Mouse (Mus musculus) midbrain, embryonic 10.5 days (tissue): ENCODE data around the gene Atf5. TPM values are rescaled to one million over a fixed set of nuclear protein-coding genes. Genes with fewer than 3 reads are reported as not detected.

Source experiments
- DNase-seq: peaks from one replicate; pipeline ENCODE4 v3.0.0-alpha.2; 2017; ENCODE audit warnings: low spot score
- H3K27ac ChIP-seq: fragments of 300-500 bp; sonication (generic); replicated peaks from 2 replicates; pipeline ENCODE4 v1.5.1; 2016; ENCODE audit warnings: mild to moderate bottlenecking
- H3K27me3 ChIP-seq: fragments of 300-500 bp; sonication (generic); 2 replicates; pipeline ENCODE4 v1.6.1; 2016; ENCODE audit warnings: low read depth, mild to moderate bottlenecking; ENCODE audit not compliant: poor library complexity, severe bottlenecking
- H3K36me3 ChIP-seq: fragments of 300-500 bp; sonication (generic); 2 replicates; pipeline ENCODE4 v1.6.1; 2016; ENCODE audit warnings: mild to moderate bottlenecking, moderate library complexity
- H3K4me1 ChIP-seq: fragments of 300-500 bp; sonication (generic); 2 replicates; pipeline ENCODE4 v1.6.1; 2016
- H3K4me3 ChIP-seq: fragments of 300-500 bp; sonication (generic); 2 replicates; pipeline ENCODE4 v1.5.1; 2016; ENCODE audit warnings: mild to moderate bottlenecking, moderate library complexity
- H3K9me3 ChIP-seq: fragments of 300-500 bp; sonication (generic); replicated peaks from 2 replicates; pipeline ENCODE4 v1.6.1; 2016; ENCODE audit warnings: mild to moderate bottlenecking
- WGBS: fragments of 180-500 bp; shearing (Covaris S2); methylation state at CpG from one replicate; pipeline ENCODE4 v1.1.7; 2016; 5-methylcytosine and 5-hydroxymethylcytosine counted together
- polyA plus RNA-seq: library from polyadenylated mRNA; unstranded; fragments of >200 nt; fragmentation: Nextera tagmentation; extraction: Ambion mirVana; gene quantifications from 2 replicates; pipeline ENCODE4 v1.2.1, GENCODE M21; 2016

The Atf5 gene
- polyA plus RNA-seq, 1 experiment from 2014 or later: 4.6 TPM

GRCm38 (mm10) chr7:44855036-44855435, 38.6 kb upstream of the Atf5 start:
- H3K27ac ChIP-seq: peak overlapping the region; percentile 87
- no peaks in the 10 kb centered on the region for H3K9me3 ChIP-seq
- WGBS: 50% methylated on average over 10 of the region's 10 CpGs
- no peak for DNase-seq
- peaks cover 79% of the 10 kb centered on the region for H3K4me1 ChIP-seq
- H3K36me3 ChIP-seq: peaks cover 30% of the 10 kb centered on the region
- H3K4me3 ChIP-seq: peak overlapping the region; percentile 59
- H3K27me3 ChIP-seq: no peaks in the 10 kb centered on the region

GRCm38 (mm10) chr7:44854356-44855031, 38.0 kb upstream of the Atf5 start:
- Histone ChIP-seq H3K27me3 (no peaks in the 10 kb centered on the region), H3K27ac (peak overlapping the region; percentile 87), H3K4me1 (peaks cover 79% of the 10 kb centered on the region), H3K36me3 (peaks cover 24% of the 10 kb centered on the region), H3K9me3 (no peaks in the 10 kb centered on the region), H3K4me3 (peak overlapping the region; percentile 59)
- 2% methylated on average over 45 of the region's 45 CpGs for WGBS
- peak; percentile 83 for DNase-seq

GRCm38 (mm10) chr7:44853596-44854355, 37.3 kb upstream of the Atf5 start:
- no peaks in the 10 kb centered on the region for H3K9me3 ChIP-seq
- H3K27me3 ChIP-seq: no peaks in the 10 kb centered on the region
- DNase-seq: no peak
- peaks cover 23% of the 10 kb centered on the region for H3K36me3 ChIP-seq
- H3K4me3 ChIP-seq: peak overlapping the region; percentile 59
- H3K27ac ChIP-seq: peak overlapping the region; percentile 87
- WGBS: 35% methylated on average over 26 of the region's 26 CpGs
- H3K4me1 ChIP-seq: peaks cover 79% of the 10 kb centered on the region

GRCm38 (mm10) chr7:44853065-44853464, 36.6 kb upstream of the Atf5 start:
- DNase-seq: no peak
- WGBS: 94% methylated on average over 2 of the region's 2 CpGs
- peaks cover 75% of the 10 kb centered on the region for H3K4me1 ChIP-seq

GRCm38 (mm10) chr7:44852259-44853027, 36.0 kb upstream of the Atf5 start:
- peak overlapping the region; percentile 28; the same call in 1 of the 2 replicates for H3K4me3 ChIP-seq
- WGBS: 93% methylated on average over 36 of the region's 36 CpGs
- no peak for DNase-seq
- peaks cover 20% of the 10 kb centered on the region for H3K36me3 ChIP-seq
- H3K27me3 ChIP-seq: no peaks in the 10 kb centered on the region
- peaks cover 75% of the 10 kb centered on the region for H3K4me1 ChIP-seq
- H3K9me3 ChIP-seq: no peaks in the 10 kb centered on the region
- H3K27ac ChIP-seq: no peak overlapping the region

More at GRCm38 (mm10) chr7:44853065-44853464, 36.6 kb upstream of the Atf5 start:
- Histone ChIP-seq H3K27ac (no peak overlapping the region), H3K9me3 (no peaks in the 10 kb centered on the region), H3K4me3 (peak overlapping the region; percentile 28; the same call in 1 of the 2 replicates), H3K27me3 (no peaks in the 10 kb centered on the region), H3K36me3 (peaks cover 20% of the 10 kb centered on the region)

GRCm38 (mm10) chr7:44851625-44852234, 35.3 kb upstream of the Atf5 start:
- DNase-seq: no peak
- 92% methylated on average over 12 of the region's 12 CpGs for WGBS
- peak overlapping the region; percentile 85; the same call in 1 of the 2 replicates for H3K4me3 ChIP-seq
- H3K27me3 ChIP-seq: no peaks in the 10 kb centered on the region
- peaks cover 71% of the 10 kb centered on the region for H3K4me1 ChIP-seq
- no peaks in the 10 kb centered on the region for H3K9me3 ChIP-seq
- no peak overlapping the region for H3K27ac ChIP-seq
- H3K36me3 ChIP-seq: peaks cover 23% of the 10 kb centered on the region

GRCm38 (mm10) chr7:44850789-44851624, 34.5 kb upstream of the Atf5 start:
- peak overlapping the region; percentile 97 for H3K27ac ChIP-seq
- no peaks in the 10 kb centered on the region for H3K27me3 ChIP-seq
- DNase-seq: no peak
- peaks cover 31% of the 10 kb centered on the region for H3K36me3 ChIP-seq
- 84% methylated on average over 8 of the region's 8 CpGs for WGBS
- H3K9me3 ChIP-seq: no peaks in the 10 kb centered on the region
- H3K4me3 ChIP-seq: peak overlapping the region; percentile 85
- peaks cover 65% of the 10 kb centered on the region for H3K4me1 ChIP-seq

GRCm38 (mm10) chr7:44850146-44850545, 33.7 kb upstream of the Atf5 start:
- no peaks in the 10 kb centered on the region for H3K27me3 ChIP-seq
- no peaks in the 10 kb centered on the region for H3K9me3 ChIP-seq
- H3K4me1 ChIP-seq: peaks cover 56% of the 10 kb centered on the region
- DNase-seq: peak; percentile 86
- WGBS: 1% methylated on average over 33 of the region's 33 CpGs
- peak overlapping the region; percentile 97 for H3K27ac ChIP-seq
- peak overlapping the region; percentile 85 for H3K4me3 ChIP-seq
- peaks cover 39% of the 10 kb centered on the region for H3K36me3 ChIP-seq

- no peaks in the 10 kb centered on the region for H3K27me3 ChIP-seq
- H3K36me3 ChIP-seq: peaks cover 45% of the 10 kb centered on the region
- DNase-seq: peak; percentile 92
- under 1% methylated on average over 41 of the region's 41 CpGs for WGBS
- H3K4me3 ChIP-seq: peak overlapping the region; percentile 85
- H3K4me1 ChIP-seq: peaks cover 50% of the 10 kb centered on the region
- H3K9me3 ChIP-seq: no peaks in the 10 kb centered on the region
- H3K27ac ChIP-seq: peak overlapping the region; percentile 97
Observed at GRCm38 (mm10) chr7:44849416-44850111, 33.1 kb upstream of the Atf5 start.

GRCm38 (mm10) chr7:44848561-44849415, 32.3 kb upstream of the Atf5 start, which contains the start of the genes Akt1s1 and Tbc1d17:
Gene Akt1s1 (plus strand): TSS chr7:44848991.
Gene Tbc1d17 (minus strand): TSS chr7:44849079.
- H3K36me3 ChIP-seq: peaks cover 53% of the 10 kb centered on the region
- under 1% methylated on average over 54 of the region's 54 CpGs for WGBS
- DNase-seq: peak; percentile 96
- peak within 1 kb of the TSS; percentile 85 for H3K4me3 ChIP-seq
- H3K4me1 ChIP-seq: peaks cover 43% of the 10 kb centered on the region
- peak within 1 kb of the TSS; percentile 97 for H3K27ac ChIP-seq
- no peaks in the 10 kb centered on the region for H3K9me3 ChIP-seq
- no peaks in the 10 kb centered on the region for H3K27me3 ChIP-seq
